Mouse (Mus musculus) gastrocnemius, postnatal 4 days (tissue): Measurements from ENCODE around the gene Olfr1223. TPM values are rescaled to one million over a fixed set of nuclear protein-coding genes. Genes with fewer than 3 reads are reported as not detected.
"Not testable (repeated sequence)": the region's sequence is repeated elsewhere in the genome, so short reads cannot be mapped to it uniquely, and the experiment has no call there.

ENCODE experiments used
- DNase-seq, 2 experiments: peaks; one replicate each; pipeline ENCODE4 v3.0.0; 2021 to 2022; ENCODE audit warnings: low spot score in 2 of 2, mixed read lengths in 2 of 2
- long read RNA-seq, 2 experiments: library from polyadenylated mRNA; stranded (forward); transcript quantifications; one replicate each; pipeline ENCODE4 v2.0.0; 2021
- total RNA-seq, 2 experiments: library from RNA; stranded (reverse); gene quantifications; 2 replicates each; pipeline ENCODE4 v1.2.3; 2021

Olfr1223 gene
- total RNA-seq, result not detected
- long read RNA-seq, experiment 1, result 0 reads
- long read RNA-seq, experiment 2, result 0 reads

DNA sequence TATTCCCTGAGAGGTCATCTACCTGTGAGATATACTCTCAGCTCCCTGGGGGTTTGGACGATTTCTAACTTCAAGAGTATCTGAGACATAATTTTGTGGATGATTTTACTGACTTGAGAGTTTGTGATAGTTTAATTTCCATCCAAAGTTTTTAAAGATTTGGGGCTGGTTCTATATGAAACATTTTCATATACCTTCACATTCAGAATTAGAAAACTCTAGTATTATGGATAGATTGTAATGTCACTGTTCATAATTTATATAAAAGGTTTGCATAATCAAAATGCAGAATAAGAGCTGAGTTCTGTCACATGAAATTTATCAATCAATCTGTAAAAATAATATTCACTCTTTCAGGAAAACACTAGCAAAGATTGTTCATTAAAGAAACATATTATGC, at the start of gene Olfr1223:
Gene Olfr1223 (minus strand): TSS at position 101 of the 400 bp plus-strand sequence.
- no peak for DNase-seq

DNA sequence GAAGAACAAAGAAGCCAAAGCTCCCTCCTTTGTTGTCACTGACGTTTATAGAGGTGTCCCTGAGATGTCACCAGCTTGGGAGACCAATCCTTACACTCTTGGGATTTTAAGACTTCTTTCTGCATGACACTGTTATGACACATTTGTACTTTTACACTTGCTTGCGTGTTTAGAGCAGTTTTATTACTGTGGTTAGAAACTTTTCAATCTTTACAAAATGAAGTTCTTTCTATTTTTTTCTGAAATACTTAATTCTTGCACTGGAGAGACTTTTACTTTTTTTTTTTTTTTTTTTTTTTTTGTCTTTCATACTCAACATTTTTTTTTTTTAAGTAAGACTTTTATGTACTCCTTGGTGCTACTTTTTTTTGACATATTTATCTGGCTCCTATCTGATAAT, 48.6 kb upstream of the Olfr1223 start, which contains the start of gene Olfr1226:
Gene Olfr1226 (minus strand): TSS at position 101 of the 400 bp plus-strand sequence.
- no peak for DNase-seq

DNA sequence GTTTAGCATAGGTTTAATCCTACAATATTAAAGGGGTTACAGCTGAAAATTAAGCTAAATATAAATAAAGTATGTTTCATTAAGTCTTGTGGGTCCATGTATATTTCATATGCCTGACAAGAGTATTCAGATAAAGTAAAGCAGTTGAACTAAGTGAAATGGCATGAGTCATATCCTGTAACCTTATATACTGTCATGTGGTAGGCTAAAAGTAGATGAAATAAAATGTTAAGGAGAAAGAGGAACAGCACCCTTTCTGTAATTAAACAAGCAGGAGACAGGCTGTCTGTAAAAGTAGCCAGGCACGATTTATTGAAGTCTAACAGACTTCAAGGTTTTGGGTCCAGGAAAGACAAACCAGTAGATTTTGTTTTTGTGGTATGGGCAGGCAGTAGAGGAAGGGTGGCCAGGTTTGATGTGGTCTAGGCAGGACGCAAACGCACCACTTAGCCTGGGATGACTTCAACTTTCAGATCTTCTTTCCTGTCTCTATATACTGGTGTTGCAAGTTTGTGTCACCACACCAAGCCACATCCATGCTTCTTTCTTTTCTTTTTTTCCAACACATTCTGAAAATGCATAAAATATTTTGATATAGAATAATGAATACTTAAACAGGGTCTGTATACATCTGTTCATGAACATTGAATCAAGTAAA, 45.1 kb upstream of the Olfr1223 start:
- DNase-seq, result no peak

DNA sequence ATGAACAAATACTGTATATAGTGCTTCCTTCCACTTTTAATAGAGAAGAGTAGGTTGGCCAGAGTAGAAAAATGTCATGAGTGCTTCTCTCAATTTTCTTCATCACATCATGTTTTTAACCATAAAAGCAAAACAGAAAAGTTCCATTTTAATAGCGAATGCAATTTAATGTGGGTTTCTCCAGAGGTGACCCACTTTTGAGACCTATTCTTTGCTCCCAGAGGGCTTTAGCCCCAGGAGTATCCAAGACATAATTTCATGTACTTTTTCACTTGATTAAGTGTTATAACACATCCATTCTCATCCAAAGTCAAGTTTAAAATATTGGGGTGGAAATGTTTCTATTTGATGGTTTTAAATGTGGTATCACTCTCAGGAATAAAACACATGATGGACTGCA, 23.2 kb upstream of the Olfr1223 start, which contains the start of gene Olfr1225:
Gene Olfr1225 (minus strand): TSS at position 101 of the 400 bp plus-strand sequence.
- DNase-seq, result no peak

DNA sequence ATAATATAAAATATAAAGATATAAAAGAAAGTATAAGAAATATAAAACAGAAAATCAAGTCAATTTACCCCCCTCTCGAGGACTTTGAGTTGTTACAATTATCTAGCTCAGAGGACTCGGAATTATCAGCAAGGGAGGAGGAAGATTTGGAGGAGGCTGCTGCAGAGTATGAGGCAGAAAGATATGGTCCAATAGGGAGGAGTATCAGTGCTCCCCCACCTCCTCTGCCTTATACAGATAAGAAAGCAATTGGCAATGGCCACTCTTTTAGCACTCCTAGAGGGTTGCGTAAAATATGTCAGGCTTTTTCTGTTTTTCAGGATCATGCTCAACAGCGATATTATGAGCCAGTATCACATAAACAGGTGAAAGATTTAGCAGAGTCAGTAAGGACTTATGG, 13.4 kb upstream of the Olfr1223 start:
- not testable (repeated sequence) for DNase-seq

DNA sequence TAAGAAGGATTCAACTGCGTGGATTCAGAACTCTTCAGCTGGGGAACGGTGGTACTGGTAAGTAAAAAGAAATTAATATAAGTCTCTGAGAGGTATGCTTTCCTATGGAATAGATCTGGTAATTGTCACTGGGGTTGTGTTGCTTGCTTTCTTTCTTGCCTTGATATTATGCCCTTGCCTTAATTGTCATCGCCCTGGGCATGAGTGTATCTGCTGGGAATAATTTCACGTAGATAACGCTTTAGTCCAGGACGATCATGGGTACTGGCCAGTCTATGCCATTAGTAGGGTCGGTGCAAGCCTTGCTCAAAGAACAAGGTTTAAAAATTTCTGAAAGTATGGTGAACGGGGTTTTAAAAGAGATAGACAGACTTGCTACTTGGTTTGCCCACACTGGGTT, 12.6 kb upstream of the Olfr1223 start, which contains the start of gene Olfr1224-ps1:
Gene Olfr1224-ps1 (minus strand): TSS at position 101 of the 400 bp plus-strand sequence.
- not testable (repeated sequence) for DNase-seq

DNA sequence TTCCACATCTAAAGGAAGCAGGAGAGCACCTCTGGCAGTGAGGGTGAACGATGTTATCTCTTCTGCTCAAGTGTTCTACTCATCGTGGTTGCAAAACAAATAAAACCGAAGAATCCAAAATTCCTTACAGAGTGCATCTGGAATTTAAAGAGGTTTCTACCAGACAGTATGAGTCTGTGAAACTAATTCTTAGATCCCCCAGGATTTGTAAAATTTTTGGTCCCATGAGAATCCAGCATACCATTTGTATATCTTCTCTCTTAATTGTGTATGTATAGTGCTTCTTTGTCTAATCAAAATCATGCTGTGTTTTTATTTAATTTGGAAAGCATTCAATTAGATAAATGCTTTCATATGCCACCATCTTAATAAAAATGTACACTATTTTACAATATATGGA, 18.4 kb downstream of the Olfr1223 start, which contains the start of gene Olfr1222:
Gene Olfr1222 (minus strand): TSS at position 101 of the 400 bp plus-strand sequence.
- DNase-seq, result no peak

DNA sequence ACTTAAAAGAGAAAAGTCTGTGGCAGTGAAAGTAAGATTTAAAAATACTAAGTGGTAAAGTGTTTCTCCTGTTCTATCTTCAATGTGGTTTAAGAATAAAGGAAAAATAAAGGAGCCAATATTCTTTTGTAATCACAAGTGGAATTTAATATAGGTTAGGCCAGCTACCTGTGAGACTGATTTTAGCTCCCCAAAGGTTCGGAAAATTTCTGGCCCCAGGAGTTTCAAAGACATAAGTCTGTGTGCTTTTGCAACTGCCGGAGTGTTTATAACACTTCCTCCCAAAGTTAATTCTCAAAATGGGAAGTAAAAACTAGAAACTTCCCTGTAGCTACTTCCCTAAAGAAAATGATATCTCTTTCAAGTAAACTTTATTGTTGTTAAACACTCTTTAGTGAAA, 34.2 kb downstream of the Olfr1223 start, which contains the start of gene Olfr1221:
Gene Olfr1221 (minus strand): TSS at position 101 of the 400 bp plus-strand sequence.
- DNase-seq, result no peak

DNA sequence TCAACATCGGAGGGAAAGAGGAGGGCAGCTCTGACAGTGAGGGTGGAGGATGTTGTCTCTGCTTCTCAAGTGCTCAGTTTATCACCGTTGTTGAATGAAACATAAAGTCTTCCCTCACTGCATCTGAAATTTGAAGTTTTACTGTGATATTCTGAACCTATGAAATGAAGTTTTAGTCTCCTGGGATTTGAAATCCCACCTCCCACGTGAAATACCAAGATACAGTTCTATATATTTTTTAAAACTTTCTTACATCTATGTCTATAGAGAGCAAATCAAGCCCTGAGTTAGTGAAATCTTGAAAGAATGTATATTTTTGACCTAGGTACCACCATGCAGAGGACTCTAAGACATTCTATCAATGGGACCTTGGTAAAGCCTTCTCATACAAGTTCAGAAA, 44.6 kb downstream of the Olfr1223 start, which contains the start of gene Olfr1220:
Gene Olfr1220 (minus strand): TSS at position 101 of the 400 bp plus-strand sequence.
- DNase-seq, result no peak

DNA sequence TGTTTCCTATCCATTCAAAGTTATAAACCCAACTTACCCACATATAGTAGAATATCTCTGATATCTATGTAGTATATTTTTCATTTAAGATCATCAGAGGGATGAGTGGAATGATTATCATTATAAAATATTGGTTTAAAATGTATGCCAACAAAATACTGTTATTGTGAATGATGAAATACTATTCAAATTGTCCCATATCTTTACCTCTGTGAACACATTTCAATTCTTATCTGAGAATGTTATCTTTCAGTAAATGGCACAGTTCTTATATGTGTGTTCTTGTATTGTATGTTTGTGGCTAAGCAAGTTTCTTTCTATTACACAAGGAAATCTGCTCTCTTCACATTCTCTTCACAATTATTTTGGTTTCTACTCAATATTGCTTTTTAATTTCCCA, 45.7 kb downstream of the Olfr1223 start:
- no peak for DNase-seq

DNA sequence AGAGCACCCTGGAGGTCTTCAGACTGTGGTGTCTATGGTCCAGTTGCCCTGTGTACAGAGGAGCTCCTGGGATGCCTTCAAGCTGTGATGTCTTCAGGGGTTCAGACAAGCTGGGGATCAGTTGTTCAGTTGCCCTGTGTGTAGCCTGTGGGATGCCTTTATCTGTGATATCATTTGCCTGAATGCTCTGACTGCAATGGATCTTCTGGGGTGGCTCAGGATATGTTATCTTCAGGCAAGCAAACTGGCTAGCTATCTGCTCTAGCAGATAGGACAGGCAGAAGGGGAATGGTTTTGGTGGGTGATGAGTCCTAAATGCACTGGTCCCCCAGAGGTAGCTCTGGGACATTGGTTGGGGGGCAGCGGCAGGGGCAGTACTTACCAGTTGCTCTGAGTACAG, 57.5 kb downstream of the Olfr1223 start:
- no peak for DNase-seq

Other genes with a start within 250 kb of the Olfr1223 start
- not detected for gene Olfr1208, start 249.2 kb downstream of the Olfr1223 start, total RNA-seq
- gene Olfr1209, start 236.4 kb downstream of the Olfr1223 start, total RNA-seq, result not detected
- gene Olfr1211, start 213.4 kb downstream of the Olfr1223 start, total RNA-seq, result not detected
- not detected for gene Olfr1212, start 197.6 kb downstream of the Olfr1223 start, total RNA-seq
- gene Gm13762, start 171.3 kb downstream of the Olfr1223 start, total RNA-seq, result not detected
- gene Olfr1214, start 158.9 kb downstream of the Olfr1223 start, total RNA-seq, result not detected
- gene Olfr1215, start 144.6 kb downstream of the Olfr1223 start, total RNA-seq, result not detected
- not detected for gene Olfr1216, start 133.2 kb downstream of the Olfr1223 start, total RNA-seq
- not detected for gene Olfr1217, start 119.5 kb downstream of the Olfr1223 start, total RNA-seq
- not detected for gene Olfr1218, start 90.4 kb downstream of the Olfr1223 start, total RNA-seq
- not detected for gene Olfr1219, start 68.0 kb downstream of the Olfr1223 start, total RNA-seq
- not detected for gene Olfr1220, start 44.7 kb downstream of the Olfr1223 start, total RNA-seq
- gene Olfr1221, start 34.3 kb downstream of the Olfr1223 start, total RNA-seq, result not detected
- gene Olfr1222, start 18.5 kb downstream of the Olfr1223 start, total RNA-seq, result not detected
- not detected for gene Olfr1224-ps1, start 12.5 kb upstream of the Olfr1223 start, total RNA-seq
- not detected for gene Olfr1225, start 23.1 kb upstream of the Olfr1223 start, total RNA-seq
- not detected for gene Olfr1226, start 48.5 kb upstream of the Olfr1223 start, total RNA-seq
- gene Olfr1228, start 102.5 kb upstream of the Olfr1223 start, total RNA-seq, result not detected
- not detected for gene Olfr1229, start 136.5 kb upstream of the Olfr1223 start, total RNA-seq
- gene Olfr1230, start 145.7 kb upstream of the Olfr1223 start, total RNA-seq, result not detected
- not detected for gene Olfr1231, start 155.5 kb upstream of the Olfr1223 start, total RNA-seq
- gene Olfr1232, start 178.1 kb upstream of the Olfr1223 start, total RNA-seq, result not detected
- not detected for gene Olfr1233, start 190.8 kb upstream of the Olfr1223 start, total RNA-seq
- gene Olfr1234, start 213.3 kb upstream of the Olfr1223 start, total RNA-seq, result not detected